Mouse (Mus musculus): ENCODE results near the gene Slc38a6.

Gene Slc38a6

GRCm38 (mm10) chr12:73357311-73357710 is 70.7 kb downstream of the Slc38a6 start:
- in situ Hi-C loops (cut with MboI): no loop called here

- in situ Hi-C loops (cut with MboI): no loop called here
Observed at GRCm38 (mm10) chr12:73357736-73358135, 71.2 kb downstream of the Slc38a6 start.

- in situ Hi-C loops (cut with MboI): no loop called here
Observed at GRCm38 (mm10) chr12:73358640-73359039, 72.1 kb downstream of the Slc38a6 start.

- in situ Hi-C loops (cut with MboI): no loop called here
Observed at GRCm38 (mm10) chr12:73359520-73359919, 72.9 kb downstream of the Slc38a6 start.

- in situ Hi-C loops (cut with MboI): no loop called here
Observed at GRCm38 (mm10) chr12:73361201-73361600, 74.6 kb downstream of the Slc38a6 start.

- in situ Hi-C loops (cut with MboI): no loop called here
Observed at GRCm38 (mm10) chr12:73363401-73363800, 76.8 kb downstream of the Slc38a6 start.

GRCm38 (mm10) chr12:73363956-73364355 is 77.4 kb downstream of the Slc38a6 start:
- in situ Hi-C loops (cut with MboI): no loop called here

GRCm38 (mm10) chr12:73366581-73366980 is 80.0 kb downstream of the Slc38a6 start:
- in situ Hi-C loops (cut with MboI): no loop called here

- in situ Hi-C loops (cut with MboI): no loop called here
Observed at GRCm38 (mm10) chr12:73367460-73368079, 81.0 kb downstream of the Slc38a6 start.

GRCm38 (mm10) chr12:73368868-73369608 is 82.5 kb downstream of the Slc38a6 start:
- in situ Hi-C loops (cut with MboI): no loop called here

- in situ Hi-C loops (cut with MboI): no loop called here
Observed at GRCm38 (mm10) chr12:73370367-73370944, 83.9 kb downstream of the Slc38a6 start.

- in situ Hi-C loops (cut with MboI): no loop called here
Observed at GRCm38 (mm10) chr12:73371132-73371531, 84.6 kb downstream of the Slc38a6 start.

GRCm38 (mm10) chr12:73378026-73378425 is 91.4 kb downstream of the Slc38a6 start:
- in situ Hi-C loops (cut with MboI): no loop called here

GRCm38 (mm10) chr12:73378724-73379355 is 92.3 kb downstream of the Slc38a6 start:
- in situ Hi-C loops (cut with MboI): no loop called here

- in situ Hi-C loops (cut with MboI): no loop called here
Observed at GRCm38 (mm10) chr12:73380686-73381360, 94.2 kb downstream of the Slc38a6 start.

- in situ Hi-C loops (cut with MboI): no loop called here
Observed at GRCm38 (mm10) chr12:73381452-73381851, 94.9 kb downstream of the Slc38a6 start.

GRCm38 (mm10) chr12:73382290-73383178 is 96.0 kb downstream of the Slc38a6 start:
- in situ Hi-C loops (cut with MboI): no loop called here

GRCm38 (mm10) chr12:73383179-73383510 is 96.6 kb downstream of the Slc38a6 start:
- in situ Hi-C loops (cut with MboI): no loop called here

GRCm38 (mm10) chr12:73383861-73384260 is 97.3 kb downstream of the Slc38a6 start:
- in situ Hi-C loops (cut with MboI): no loop called here

GRCm38 (mm10) chr12:73384747-73385146 is 98.2 kb downstream of the Slc38a6 start:
- in situ Hi-C loops (cut with MboI): no loop called here

GRCm38 (mm10) chr12:73392507-73392906 is 105.9 kb downstream of the Slc38a6 start:
- in situ Hi-C loops (cut with MboI): no loop called here
